Mouse (Mus musculus): ENCODE measurements around the gene Npepps.

The Npepps gene

DNA sequence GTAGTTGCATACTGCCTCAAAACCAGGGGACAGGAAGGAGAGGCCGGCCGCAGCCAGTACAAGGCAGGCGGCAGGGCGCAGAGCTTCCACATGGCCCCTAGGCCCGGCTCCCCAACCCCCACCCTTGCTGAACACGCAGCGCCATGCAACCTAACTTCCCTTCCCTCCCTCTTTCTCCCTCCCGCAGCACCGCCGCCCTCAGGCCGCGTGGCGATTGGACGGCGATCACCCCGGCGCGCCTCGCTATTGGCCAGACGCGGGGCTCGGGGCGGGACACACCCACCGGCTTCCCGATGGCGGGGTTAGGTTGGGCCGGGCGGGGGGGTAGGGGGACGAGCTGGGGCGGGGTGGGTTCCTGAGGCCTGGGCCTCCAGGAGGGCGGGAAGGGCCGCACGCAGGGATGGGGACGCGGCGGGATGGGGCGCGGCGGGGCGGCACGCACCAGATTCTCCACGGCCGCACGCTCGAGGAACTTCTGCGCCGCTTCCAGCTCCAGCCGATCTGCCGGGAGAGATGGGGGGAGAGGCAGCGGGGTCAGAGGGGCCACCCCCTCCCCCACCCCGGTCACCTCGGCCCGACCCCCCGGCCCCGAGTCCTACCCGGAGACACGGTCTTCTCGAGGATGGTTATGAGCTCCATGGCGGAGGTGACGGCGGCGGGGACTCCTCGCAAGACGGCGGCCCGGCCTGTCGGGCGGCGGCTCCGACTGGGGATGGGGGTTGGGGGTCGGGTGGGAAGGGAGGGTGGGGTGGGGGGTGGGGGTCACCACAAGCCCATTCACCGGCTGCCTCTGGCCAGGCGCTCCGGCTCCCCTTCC is 93.3 kb downstream of the Npepps start:
- peak; percentile 92 to 95 for DNase-seq (ENCODE audit: low spot score in 2 of 2)

DNA sequence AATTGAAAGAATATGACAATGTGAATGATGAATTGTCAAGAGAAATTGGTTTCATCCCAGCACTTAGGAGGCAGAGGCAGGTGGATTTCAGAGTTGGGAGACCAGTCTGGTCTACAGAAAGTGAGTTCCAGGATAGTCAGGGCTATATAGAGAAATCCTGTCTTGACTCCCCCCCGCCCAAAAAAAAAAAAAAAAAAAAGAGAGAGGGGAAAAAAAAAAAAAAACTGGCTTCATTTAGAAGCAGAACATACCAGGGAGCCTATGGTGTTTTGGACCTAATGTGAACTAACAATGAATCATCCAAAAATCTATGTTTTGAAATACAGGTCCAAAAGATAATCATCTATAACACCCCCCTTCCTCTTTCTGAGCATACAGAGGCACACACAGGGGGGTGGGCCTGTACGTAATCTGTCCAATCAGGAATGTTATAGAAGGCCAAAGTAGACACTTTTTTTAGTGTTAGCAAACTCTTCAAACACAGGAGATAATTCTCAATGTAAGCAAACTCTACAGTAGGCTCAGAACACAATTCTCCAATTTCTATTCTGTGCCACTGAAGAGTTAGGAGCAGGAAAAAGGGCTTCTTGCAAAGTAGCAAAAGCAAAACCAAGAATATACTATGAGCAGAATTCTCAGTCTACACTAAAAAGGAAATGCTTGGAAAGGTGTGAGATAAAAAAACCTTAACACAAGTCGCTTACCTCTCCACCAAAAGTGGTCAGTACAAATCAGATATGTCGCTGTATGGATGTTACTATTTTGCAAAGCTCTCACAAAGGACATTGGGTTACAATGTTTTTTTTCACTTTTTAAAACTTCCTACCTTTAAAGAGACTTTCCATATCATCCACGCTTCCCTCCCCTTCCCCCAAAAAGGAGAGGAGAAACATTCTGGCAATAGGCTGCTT is 94.5 kb downstream of the Npepps start:
- DNase-seq (ENCODE audit: low spot score in 2 of 2), result no peak

DNA sequence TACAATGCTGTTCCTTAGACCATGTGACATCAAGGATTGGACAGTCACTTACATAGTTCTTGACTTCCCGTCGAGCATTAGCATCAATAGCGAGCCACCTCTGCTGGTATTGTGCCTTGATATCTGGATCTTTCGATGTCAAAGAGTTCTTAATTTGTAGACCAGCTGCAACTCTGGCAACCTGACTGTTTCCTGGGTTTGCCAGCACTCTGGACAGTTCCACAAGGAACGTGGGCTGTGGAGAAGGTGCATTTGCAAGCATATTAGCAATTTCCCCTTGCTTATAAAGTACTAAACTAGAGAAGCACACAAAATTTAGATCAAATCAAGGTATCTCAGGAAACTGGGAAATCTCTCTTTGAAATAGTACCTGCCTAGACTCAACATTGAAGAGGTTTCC is 95.6 kb downstream of the Npepps start:
- DNase-seq (ENCODE audit: low spot score in 2 of 2), result no peak

DNA sequence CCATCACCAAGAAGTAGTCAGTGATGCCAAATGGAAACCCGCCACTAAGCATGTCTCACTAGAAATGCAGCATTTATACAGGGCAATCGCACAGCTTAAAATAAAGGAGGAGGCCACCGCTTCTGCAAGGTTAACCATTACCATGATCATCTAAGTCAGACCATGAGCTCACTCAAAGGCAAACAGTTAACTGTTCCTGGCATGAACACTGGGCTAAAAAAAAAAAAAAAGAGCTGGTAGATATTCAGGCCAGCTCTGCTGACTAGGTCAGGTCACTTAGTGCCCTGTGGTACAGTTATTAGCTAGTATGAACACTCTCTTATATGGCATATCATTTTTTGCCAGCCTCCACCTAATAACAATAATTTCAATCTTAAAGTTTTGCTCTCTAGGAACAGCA is 98.0 kb downstream of the Npepps start:
- DNase-seq (ENCODE audit: low spot score in 2 of 2), result no peak

DNA sequence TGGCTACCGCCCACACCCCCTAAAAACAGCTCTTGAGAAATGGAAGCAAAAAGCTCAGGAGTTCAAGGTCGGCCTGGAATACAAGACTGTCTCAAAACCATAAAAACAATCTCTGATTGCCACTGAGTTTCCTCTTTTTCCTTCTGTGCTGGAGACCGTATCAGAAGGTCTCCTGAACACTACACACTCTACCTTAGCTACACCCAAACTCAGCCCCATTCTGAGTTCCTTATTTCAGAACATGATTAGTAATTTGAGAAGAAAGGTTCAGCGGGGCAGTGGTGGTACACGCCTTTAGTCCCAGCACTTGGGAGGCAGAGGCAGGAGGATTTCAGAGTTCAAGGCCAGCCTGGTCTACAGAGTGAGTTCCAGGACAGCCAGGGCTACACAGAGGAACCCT is 99.4 kb downstream of the Npepps start:
- no peak for DNase-seq (ENCODE audit: low spot score in 2 of 2)

DNA sequence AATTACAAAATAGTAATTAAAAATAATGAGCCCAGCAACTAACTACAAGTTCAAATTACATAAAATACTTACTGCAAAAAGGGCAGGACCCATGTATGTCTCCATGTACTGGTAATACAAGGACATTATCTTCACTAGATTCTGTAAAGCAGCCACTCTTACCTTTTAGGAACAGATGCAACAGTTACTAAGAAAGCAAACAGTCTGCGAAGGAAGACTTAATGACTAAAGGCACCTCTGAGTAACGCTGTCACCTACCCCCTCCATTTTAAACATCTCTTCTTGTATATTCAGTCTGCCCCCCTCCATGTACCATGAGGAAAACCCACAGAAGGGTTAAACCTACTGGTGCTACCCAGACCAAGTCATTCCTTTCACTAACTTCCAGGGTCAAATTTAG is 102.2 kb downstream of the Npepps start:
- DNase-seq (ENCODE audit: low spot score in 2 of 2), result no peak

DNA sequence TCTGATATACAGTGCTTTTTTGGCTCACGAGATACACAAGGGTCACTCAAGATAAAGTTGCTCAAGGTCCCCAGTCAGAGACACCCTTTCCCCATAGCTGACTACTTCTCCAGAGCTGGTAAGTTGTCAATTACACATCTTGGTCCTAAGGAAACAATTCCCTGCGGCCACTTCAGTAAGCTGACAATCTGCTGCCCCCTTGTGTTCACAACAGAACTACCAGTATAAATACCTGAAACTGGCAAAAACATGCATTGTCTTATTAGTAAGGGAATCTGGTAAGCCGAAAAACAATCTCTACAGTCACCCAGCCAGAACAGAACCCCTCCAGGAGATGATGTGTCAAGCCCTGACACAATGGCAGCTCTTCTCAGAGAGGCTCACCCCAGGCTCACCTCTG is 103.6 kb downstream of the Npepps start:
- DNase-seq (ENCODE audit: low spot score in 2 of 2), result peak; percentile 37 to 47

DNA sequence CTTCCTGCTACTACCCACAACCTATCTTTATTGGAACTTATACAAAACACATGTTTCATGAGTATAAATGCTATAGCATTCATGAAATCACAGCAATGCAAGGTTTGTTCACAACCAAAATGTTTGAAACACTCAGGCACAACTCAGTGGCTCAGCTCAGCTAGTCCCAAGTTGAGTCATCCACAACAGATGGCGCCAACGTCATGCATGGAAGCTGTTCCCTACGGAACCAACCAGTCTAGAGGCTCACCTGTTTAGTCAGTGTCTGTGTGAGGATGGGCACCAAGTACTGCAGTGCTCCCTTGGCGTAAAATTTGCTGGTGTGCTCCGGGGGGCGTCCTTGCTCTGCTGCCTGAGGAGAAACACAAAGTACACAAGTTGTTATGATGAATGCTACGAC is 104.9 kb downstream of the Npepps start:
- DNase-seq (ENCODE audit: low spot score in 2 of 2), result no peak

DNA sequence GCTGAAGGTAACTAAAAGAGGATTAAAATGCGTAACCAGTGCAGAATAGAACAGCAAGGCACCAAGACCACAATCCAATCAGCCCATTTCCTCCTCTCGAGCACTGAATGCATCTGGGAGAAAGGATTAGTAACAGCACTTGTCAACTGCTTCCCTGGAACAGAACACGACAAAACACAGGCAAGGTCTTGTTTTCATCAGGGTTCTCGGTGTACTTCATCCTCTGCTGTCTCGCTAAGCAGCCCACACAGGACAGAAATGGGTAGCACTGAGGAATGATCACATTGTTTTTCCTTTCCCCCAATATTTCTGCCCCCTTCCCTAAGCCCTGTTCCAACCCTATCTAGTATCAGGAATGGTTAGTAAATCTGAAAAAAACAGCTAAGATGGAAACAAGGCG is 120.1 kb downstream of the Npepps start:
- no peak for DNase-seq (ENCODE audit: low spot score in 2 of 2)

DNA sequence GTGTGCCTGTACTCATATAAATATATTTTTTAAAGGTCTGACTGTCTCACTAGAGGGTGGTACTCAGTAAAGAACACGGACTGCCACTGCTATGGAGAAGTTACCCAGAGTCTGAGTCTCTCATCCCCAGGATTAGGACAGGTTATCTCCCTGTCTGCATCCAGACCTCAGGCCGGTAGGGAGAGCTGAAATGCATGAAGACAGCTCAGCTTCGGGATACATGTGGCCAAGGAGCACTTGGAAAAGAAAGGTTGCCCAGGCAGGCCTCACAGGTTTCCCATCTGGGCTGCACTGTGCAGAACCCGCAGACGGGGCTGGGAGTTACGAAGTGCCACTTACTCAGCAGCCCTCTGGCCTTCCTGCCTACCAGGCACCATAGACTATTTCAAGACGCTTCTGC is 123.4 kb downstream of the Npepps start:
- no peak for DNase-seq (ENCODE audit: low spot score in 2 of 2)
